Mouse (Mus musculus): ENCODE measurements at regions not wholly inside any gene's neighbourhood (a gene's known extent, or its start where the extent isn't known, plus 50 kb on each side); places are given as distances from the start of the nearest gene placed in this dataset.

DNA sequence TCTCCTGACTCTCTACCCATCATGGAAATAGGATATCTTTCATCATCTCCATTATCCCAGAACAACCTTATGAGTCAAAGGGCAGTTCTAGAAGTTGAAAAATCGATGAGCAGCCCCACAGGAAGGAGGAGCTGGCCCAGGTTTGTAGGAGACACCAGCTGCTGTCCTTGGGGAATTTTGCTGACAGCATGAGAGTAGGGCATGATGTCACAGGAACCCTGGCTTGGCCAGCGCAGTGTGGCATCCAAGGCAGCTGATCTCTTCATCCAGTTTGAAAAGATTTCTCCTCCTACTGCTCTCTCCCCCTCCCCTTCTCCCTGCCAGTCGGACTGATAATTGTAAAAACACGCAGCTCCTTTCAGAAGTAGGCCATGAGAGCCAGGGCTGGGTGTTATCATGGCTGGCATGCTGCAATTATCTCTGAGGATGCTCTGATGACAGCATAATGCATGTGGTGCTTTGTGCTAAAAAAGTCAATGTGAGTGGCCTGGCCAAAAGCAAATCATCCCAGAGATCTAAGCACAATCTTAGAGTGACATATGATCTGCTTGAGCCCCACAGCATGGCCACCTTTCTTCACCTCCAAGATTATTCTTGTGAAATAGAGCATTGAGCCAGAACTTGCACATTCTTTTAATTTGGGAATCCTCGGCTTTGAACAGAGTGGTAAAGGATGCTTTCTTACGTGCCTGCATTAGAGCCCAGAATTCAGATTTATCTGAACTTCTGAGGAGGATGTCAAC, 54.2 kb downstream of the Gjd2 start:
- DNase-seq (ENCODE audit: low spot score in 2 of 2): no peak

DNA sequence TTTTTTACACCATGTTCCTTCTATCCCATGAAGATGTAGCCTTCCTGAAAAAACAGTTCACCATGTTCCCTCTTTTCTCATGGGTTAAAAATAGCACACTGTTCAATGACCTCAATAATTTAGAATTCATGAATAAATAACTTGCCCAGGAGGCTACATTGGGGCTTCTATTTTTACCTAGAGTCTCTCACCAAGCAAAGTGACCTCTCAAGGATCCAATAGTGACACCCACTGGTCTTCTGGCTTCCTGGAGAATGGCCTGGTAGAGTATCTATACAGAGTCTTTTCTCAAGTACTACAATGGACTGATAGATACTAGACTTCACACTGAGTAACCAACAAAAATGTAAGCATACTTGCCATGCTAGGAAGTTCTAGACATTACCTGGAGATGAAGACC, 60.9 kb downstream of the Gjd2 start:
- no peak for DNase-seq (ENCODE audit: low spot score in 2 of 2)

DNA sequence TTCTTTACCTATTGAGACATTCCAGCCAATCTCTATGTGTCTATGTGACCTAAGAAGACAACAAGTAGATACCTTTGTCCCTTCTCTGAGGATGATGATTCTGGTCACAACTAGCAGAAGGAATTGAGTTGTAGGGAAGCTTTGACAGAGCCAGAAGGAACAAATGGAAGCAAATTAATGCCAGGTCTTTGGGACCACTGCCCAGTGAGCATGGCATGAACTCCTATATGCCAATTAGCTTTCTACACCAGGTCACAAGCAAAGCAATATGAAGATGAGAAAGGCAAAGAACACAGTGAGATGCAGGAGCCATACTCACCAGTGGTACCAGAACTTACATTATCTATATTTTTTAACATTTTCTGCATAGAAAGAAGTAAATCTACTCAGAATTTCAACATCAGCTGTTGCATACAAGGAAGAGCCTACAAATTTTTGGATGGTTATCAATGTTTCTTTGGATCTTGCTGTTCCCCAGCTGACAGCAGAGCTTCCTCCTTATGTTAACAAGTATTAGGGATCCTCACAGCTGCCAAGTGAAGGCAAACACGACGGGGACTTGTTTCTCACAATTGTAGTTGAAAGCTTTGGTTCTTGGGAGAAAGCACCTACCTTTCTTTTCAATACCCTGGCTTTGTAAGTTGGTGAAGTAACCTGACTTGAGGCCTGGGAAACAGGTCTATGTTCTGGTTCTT, 64.0 kb downstream of the Gjd2 start:
- peak in 1 of 2 experiments; percentile 5 for DNase-seq (ENCODE audit: low spot score in 2 of 2)

DNA sequence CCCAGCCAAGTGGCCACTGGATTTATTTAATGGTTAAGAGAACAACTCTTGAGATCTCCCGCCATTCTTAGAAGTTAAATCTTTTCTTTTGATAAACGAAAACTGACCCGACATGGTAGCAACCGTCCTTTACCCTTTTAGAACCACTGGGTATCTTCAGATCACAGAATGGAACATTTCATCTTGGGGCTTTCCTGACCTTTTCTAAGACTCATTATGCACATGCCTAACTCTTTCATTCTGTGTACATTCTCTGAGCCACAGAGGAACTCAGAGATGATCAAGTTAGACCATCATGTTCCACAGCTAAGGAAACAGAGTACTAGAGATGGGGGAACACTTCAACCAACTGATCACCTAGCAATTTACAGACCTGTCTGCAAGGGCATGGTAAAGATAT, 81.7 kb downstream of the Gjd2 start:
- DNase-seq (ENCODE audit: low spot score in 2 of 2): no peak

GRCm38 (mm10) chr2:113930948-113931347, 82.5 kb downstream of the Gjd2 start:
- no peak for DNase-seq (ENCODE audit: low spot score in 2 of 2)

DNA sequence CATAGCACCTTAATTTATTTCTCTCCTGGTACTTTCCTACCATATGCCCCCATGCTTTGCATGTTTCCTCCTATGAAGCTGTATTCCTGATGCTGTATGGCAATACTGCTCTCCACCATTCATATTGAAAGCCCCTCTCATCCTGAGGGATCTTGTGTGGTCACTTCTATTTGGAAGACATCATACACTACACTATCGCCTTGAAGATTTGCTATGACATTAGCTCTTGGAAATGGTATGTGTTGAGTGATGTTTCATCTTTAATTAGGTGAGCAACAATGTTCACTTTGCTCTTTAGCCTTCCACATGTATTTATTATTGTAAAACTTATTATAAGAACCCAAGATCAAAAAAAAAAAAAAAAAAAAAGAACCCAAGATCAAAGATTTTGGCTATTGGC, 81.2 kb upstream of the Arhgap11a start:
- DNase-seq (ENCODE audit: low spot score in 2 of 2): no peak

GRCm38 (mm10) chr2:113924138-113924537, 75.7 kb upstream of the Arhgap11a start:
- no peak for DNase-seq (ENCODE audit: low spot score in 2 of 2)

- no peak for DNase-seq (ENCODE audit: low spot score in 2 of 2)
Measured at GRCm38 (mm10) chr2:113918913-113919312, 70.5 kb upstream of the Arhgap11a start.

GRCm38 (mm10) chr2:113914248-113914647, 65.8 kb upstream of the Arhgap11a start:
- no peak for DNase-seq (ENCODE audit: low spot score in 2 of 2)

DNA sequence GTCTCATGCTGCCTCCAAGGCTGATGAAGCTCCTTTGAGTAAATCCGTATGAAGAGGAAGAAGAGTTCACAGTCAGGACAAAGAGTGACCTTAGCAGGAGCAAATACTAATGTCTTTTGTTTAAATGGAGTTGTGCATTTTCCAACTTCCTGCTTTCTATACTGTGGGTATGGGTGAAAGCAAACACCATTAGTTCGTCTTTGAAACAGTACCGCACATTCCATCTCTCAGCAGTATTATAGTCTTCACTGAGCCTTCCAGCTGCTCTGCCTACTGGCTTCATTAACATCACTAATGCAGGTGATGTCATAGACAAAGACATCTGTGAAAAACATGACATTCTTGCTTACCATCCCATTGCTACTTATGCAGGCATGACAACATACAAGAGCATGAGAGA, 62.7 kb upstream of the Arhgap11a start:
- DNase-seq (ENCODE audit: low spot score in 2 of 2): no peak

DNA sequence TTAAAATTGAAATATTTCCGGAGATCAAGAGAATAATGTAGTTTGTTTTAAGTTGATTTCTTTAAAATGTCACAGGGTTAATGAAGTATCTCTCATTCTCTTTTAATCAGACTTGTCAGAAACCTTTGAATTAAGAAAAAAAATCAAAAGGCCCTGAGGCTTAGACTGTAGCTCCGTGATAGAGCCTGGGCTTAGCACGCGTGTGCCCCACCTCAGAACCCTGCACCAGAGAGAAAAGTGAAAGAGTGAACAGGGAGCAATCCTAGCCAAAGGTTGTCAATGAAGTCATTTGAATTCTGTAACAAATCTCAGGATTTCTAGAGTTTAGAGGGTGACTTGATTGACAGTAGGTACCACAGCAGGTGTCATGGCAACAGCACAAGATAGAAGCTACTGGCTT, 61.0 kb upstream of the Arhgap11a start:
- DNase-seq (ENCODE audit: low spot score in 2 of 2): no peak

GRCm38 (mm10) chr2:113908636-113909035, 60.2 kb upstream of the Arhgap11a start:
- DNase-seq (ENCODE audit: low spot score in 2 of 2): no peak

DNA sequence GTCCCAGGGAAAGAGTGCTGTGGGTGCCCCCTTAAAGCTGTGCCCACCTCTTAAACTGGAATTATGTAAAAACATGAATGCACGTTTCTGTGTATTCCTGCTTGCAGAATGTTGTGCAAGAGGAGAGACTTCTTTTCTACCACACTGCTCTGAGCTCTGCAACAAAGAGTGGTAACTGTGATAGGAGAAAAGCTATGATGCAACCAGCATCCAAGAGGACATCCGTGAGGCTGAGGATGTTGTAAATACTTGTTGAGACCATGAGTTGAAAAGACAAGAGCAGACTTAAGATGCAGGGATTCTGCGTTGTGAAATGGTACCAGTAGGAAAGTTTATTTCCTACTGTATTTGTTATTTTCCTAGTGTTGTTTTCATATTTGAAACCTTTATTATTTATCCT, 56.0 kb upstream of the Arhgap11a start:
- DNase-seq (ENCODE audit: low spot score in 2 of 2): no peak

DNA sequence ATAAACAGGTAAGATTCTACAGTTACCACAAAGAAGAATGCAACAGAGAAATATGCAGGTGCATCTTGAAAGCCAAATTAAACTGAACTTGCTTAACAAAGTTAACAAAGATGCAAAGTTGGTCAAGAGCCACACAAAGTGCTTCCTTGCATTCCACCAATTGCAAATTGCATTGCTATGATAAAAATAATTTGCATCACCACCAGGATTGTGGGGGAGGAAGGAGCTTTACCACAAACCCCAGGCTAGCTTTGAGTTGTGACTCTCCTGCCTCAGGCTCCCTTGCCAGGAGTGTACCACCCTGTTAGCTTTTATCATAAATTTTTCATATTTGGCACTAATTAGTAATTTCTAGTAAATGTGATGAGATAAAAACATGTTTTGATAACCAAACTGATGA, 55.4 kb upstream of the Arhgap11a start:
- no peak for DNase-seq (ENCODE audit: low spot score in 2 of 2)

GRCm38 (mm10) chr2:113903006-113903545, 54.6 kb upstream of the Arhgap11a start:
- no peak for DNase-seq (ENCODE audit: low spot score in 2 of 2)

GRCm38 (mm10) chr2:113902406-113902805, 53.9 kb upstream of the Arhgap11a start:
- DNase-seq (ENCODE audit: low spot score in 2 of 2): no peak

DNA sequence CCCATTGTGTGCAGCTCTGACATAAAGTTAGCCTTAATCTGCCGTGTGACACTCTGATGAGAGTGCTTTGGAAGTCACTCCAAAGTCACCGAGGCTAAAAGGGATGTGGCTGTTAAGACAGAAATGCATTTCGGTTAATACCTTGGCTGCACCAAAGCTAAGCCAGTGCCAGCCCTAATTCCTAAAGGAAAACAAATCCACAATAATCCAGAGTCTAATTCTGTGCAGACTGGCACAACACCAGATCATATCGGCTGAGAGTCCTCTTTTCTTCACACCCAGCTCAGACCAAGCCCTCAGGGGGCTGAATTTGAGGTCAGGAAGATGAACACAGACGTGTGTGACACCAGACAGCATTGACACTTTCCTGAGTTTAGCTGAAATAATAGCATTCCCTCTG, 52.0 kb upstream of the Arhgap11a start:
- no peak for DNase-seq (ENCODE audit: low spot score in 2 of 2)

DNA sequence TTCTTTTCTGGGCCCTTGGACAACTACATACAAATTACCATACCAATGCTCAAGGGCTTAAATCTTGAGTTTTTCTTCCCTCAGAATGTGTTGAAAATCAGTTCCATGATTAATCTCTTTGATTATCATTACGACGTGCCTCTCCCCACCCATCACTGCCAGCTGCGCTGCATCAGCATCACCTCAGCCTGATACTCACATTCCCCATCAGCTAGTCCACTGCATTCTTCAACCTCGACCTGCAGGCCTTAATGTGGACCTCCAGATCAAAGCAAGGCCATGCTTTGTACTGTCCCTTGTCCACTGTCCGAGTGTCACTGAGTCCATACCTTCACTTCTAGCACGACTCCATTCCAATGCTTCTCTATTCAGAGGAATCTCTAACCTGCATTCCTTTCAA, 50.3 kb upstream of the Arhgap11a start:
- no peak for DNase-seq (ENCODE audit: low spot score in 2 of 2)
